Mouse (Mus musculus) MEL (cell line): ENCODE results near the gene Man2b2.

Experiments used
- CHD2 ChIP-seq: IDR thresholded peaks from 2 replicates; pipeline ENCODE4 v1.6.1; 2011; ENCODE audit warnings: low read length, improper control_type of control experiment
- CTCF ChIP-seq, 3 experiments: IDR thresholded peaks in 2 of 3; conservative IDR thresholded peaks in 1 of 3; 2 replicates each; pipeline ENCODE4 v1.5.1; 2011 to 2012; ENCODE audit warnings: low read length in 3 of 3, low read depth in 2 of 3, mild to moderate bottlenecking in 2 of 3, improper control_type of control experiment in 1 of 3, inconsistent platforms in 1 of 3, mixed read lengths in 1 of 3, moderate library complexity in 1 of 3; ENCODE audit not compliant: control insufficient read depth in 1 of 3, insufficient read depth in 1 of 3, poor library complexity in 1 of 3, severe bottlenecking in 1 of 3
- E2F4 ChIP-seq: IDR thresholded peaks from 2 replicates; pipeline ENCODE4 v1.6.1; 2011; ENCODE audit warnings: low read depth, low read length, improper control_type of control experiment, borderline replicate concordance
- EP300 ChIP-seq, 2 experiments: IDR thresholded peaks; 2 replicates each; pipeline ENCODE4 v1.6.1; 2011; ENCODE audit warnings: improper control_type of control experiment in 2 of 2, low read length in 2 of 2, low read depth in 1 of 2, mild to moderate bottlenecking in 1 of 2
- ETS1 ChIP-seq: IDR thresholded peaks from 2 replicates; pipeline ENCODE4 v1.6.1; 2012; ENCODE audit warnings: low read depth, mild to moderate bottlenecking, inconsistent platforms, low read length, improper control_type of control experiment, moderate library complexity
- HCFC1 ChIP-seq: IDR thresholded peaks from 2 replicates; pipeline ENCODE4 v1.6.1; 2012; ENCODE audit warnings: low read depth, mild to moderate bottlenecking, inconsistent platforms, low read length, improper control_type of control experiment, moderate library complexity
- JUND ChIP-seq: IDR thresholded peaks from 2 replicates; pipeline ENCODE4 v1.6.1; 2011; ENCODE audit warnings: low read depth, mild to moderate bottlenecking, improper control_type of control experiment, low read length
- MAX ChIP-seq: IDR thresholded peaks from 2 replicates; pipeline ENCODE4 v1.6.1; 2011; ENCODE audit warnings: low read length, improper control_type of control experiment
- MYB ChIP-seq: IDR thresholded peaks from 2 replicates; pipeline ENCODE4 v1.6.1; 2011; ENCODE audit warnings: mild to moderate bottlenecking, low read depth, low read length, improper control_type of control experiment
- NELFE ChIP-seq: IDR thresholded peaks from 2 replicates; pipeline ENCODE4 v1.6.1; 2011; ENCODE audit warnings: low read depth, low read length, improper control_type of control experiment
- POLR2A ChIP-seq, 2 experiments: IDR thresholded peaks; 2 replicates each; pipeline ENCODE4 v1.6.1; 2011 to 2012; ENCODE audit warnings: low read length in 2 of 2, mild to moderate bottlenecking in 2 of 2, control low read depth in 1 of 2, improper control_type of control experiment in 1 of 2, low read depth in 1 of 2, moderate library complexity in 1 of 2; ENCODE audit not compliant: control insufficient read depth in 1 of 2, insufficient read depth in 1 of 2, poor library complexity in 1 of 2
- UBTF ChIP-seq: IDR thresholded peaks from 2 replicates; pipeline ENCODE4 v1.6.1; 2012; ENCODE audit warnings: low read depth, mild to moderate bottlenecking, inconsistent platforms, low read length, improper control_type of control experiment, moderate library complexity, borderline replicate concordance; ENCODE audit not compliant: insufficient read depth
- USF1 ChIP-seq: IDR thresholded peaks from 2 replicates; pipeline ENCODE4 v1.6.1; 2014; ENCODE audit warnings: low read depth, mild to moderate bottlenecking, inconsistent platforms, low read length, improper control_type of control experiment, moderate library complexity
- USF2 ChIP-seq, 2 experiments: IDR thresholded peaks; 2 replicates each; pipeline ENCODE4 v1.6.1; 2011 to 2012; ENCODE audit warnings: improper control_type of control experiment in 2 of 2, low read length in 2 of 2, borderline replicate concordance in 1 of 2, inconsistent platforms in 1 of 2, low read depth in 1 of 2, mild to moderate bottlenecking in 1 of 2; ENCODE audit not compliant: insufficient read depth in 1 of 2

DNA sequence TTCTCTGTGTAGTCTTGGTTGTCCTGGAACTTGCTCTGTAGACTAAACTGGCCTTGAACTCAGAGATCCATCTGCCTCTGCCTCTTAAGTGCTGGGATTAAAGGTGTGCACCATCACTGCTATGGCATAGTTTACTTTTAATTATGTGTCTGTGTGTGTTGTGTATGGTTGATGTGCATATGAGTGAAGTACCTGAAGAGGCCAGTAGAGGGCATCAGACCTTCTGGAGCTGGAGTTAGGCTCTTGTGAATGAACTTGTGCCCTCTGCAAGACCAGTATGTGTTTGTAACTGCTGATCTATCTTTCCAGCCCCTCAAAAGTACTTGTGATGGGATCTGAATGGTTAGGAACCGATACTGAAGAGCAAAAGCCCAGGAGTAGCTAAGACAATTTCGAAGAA is 30.6 kb upstream of the Man2b2 start:
- TF ChIP-seq EP300 (IDR thresholded peaks at IDR 0.05; ENCODE audit: low read depth in 1 of 2, low read length in 2 of 2), result no peak
- no peak for TF ChIP-seq CHD2
- no peak for TF ChIP-seq POLR2A (IDR thresholded peaks at IDR 0.05; ENCODE audit: control insufficient read depth in 1 of 2, insufficient read depth in 1 of 2, low read depth in 1 of 2, low read length in 2 of 2, poor library complexity in 1 of 2)
- TF ChIP-seq CTCF (IDR thresholded peaks at IDR 0.05 in 2 of 3, conservative IDR thresholded peaks at IDR 0.05 in 1 of 3; ENCODE audit: control insufficient read depth in 1 of 3, insufficient read depth in 1 of 3, low read depth in 2 of 3, low read length in 3 of 3, poor library complexity in 1 of 3, severe bottlenecking in 1 of 3), result peak; percentile 42 to 72 (median 53); a peak in 5 of 6 replicates
- TF ChIP-seq USF1, result no peak
- no peak for TF ChIP-seq MAX
- TF ChIP-seq ETS1, result no peak
- no peak for TF ChIP-seq E2F4
- no peak for TF ChIP-seq NELFE
- no peak for TF ChIP-seq MYB
- TF ChIP-seq JUND, result no peak
- no peak for TF ChIP-seq USF2 (IDR thresholded peaks at IDR 0.05; ENCODE audit: borderline replicate concordance in 1 of 2, insufficient read depth in 1 of 2, low read depth in 1 of 2, low read length in 2 of 2)
- TF ChIP-seq HCFC1, result no peak
- no peak for TF ChIP-seq UBTF
